15 mouse cellular contexts compared by ENCODE assay signal in genomic region chr3:122381591-122381990, GRCm38 (mm10).
DNase-seq lines count a peak whose midpoint lies in the region.
"Had no signal": no experiment of that assay in that cellular context is flagged by ENCODE, and none has a peak within 500 bp of the region (broad histone marks: within the 10 kb centered on the region; RNA-seq: fewer than 3 reads in every experiment).

No protein-coding gene starts in this region.

- DNase-seq in adrenal gland, adult (ENCODE audit: inconsistent age in 2 of 2, low spot score in 1 of 2): peak; percentile 82 to 86
- DNase-seq in adrenal gland, postnatal 4 days (ENCODE audit: low spot score in 2 of 2): no peak
- peak; percentile 32 for DNase-seq in 3T3-L1 (ENCODE audit: low read depth, low spot score)
- peak; percentile 56 to 62 for DNase-seq in adrenal gland, postnatal 36 days
- DNase-seq in cerebellum, adult 9-10 months: peak; percentile 92
- no peak for DNase-seq in embryo, embryonic 10 days (ENCODE audit: low spot score)
- DNase-seq in heart, postnatal 10 days: no peak
- no peak for DNase-seq in kidney, postnatal 25 days
- DNase-seq: kidney, adult 8-10 months; kidney, postnatal 36 days; left cerebral cortex, postnatal 4 days; liver; right cerebral cortex, postnatal 25 days; thymus, adult 18-20 months; thymus, postnatal 4 days had no signal

- intact Hi-C loops in heart, postnatal 10 days (cut with DNase I): no loop called here

Comparison
In these comparisons a context has a peak if more than half of its experiments do, and no peak if none do; other contexts are left out.
1. DNase-seq: peak in adrenal gland, adult (2 of 2), 3T3-L1 (single experiment), adrenal gland, postnatal 36 days (2 of 2) and cerebellum, adult 9-10 months (single experiment); none in adrenal gland, postnatal 4 days (0 of 2), embryo, embryonic 10 days (single experiment), heart, postnatal 10 days (0 of 2) and kidney, postnatal 25 days (0 of 2).